In genomic region chr5:101801891-101802290, GRCm38 (mm10) we compare ENCODE assay signal across 28 mouse cellular contexts. TPM values are rescaled to one million over a fixed set of nuclear protein-coding genes. Genes with fewer than 3 reads are reported as not detected.
DNase-seq lines count a peak whose midpoint lies in the region; ATAC-seq and TF ChIP-seq lines count a peak whose summit lies in the region.
"Had no signal": no experiment of that assay in that cellular context is flagged by ENCODE, and none has a peak within 500 bp of the region (broad histone marks: within the 10 kb centered on the region; RNA-seq: fewer than 3 reads in every experiment).

No protein-coding gene starts in this region.

- 38% methylated on average over 2 of the region's 2 CpGs for WGBS in lung, embryonic 15.5 days
- 51% methylated on average over 2 of the region's 2 CpGs for WGBS in stomach, embryonic 16.5 days
- 49% methylated on average over 2 of the region's 2 CpGs for WGBS in stomach, postnatal 0 days
- 57% methylated on average over 2 of the region's 2 CpGs for WGBS in intestine, postnatal 0 days

- H3K4me3 ChIP-seq in lung, embryonic 15.5 days = no peak overlapping the region
- no peak overlapping the region for H3K4me3 ChIP-seq in stomach, embryonic 16.5 days (replicated peaks; ENCODE audit: low read length)
- no peak overlapping the region for H3K4me3 ChIP-seq in stomach, postnatal 0 days (ENCODE audit: low read depth, low read length)
- H3K4me3 ChIP-seq in intestine, postnatal 0 days (ENCODE audit: low read depth, low read length) = no peak overlapping the region
- H3K4me3 ChIP-seq: embryonic facial prominence, embryonic 10.5 days; embryonic facial prominence, embryonic 13.5 days; erythroblast, embryonic 14.5 days; forebrain, embryonic 12.5 days; forebrain, embryonic 15.5 days; heart, adult 2 months; hindbrain, embryonic 12.5 days; hindbrain, embryonic 15.5 days had no signal

- H3K4me2 ChIP-seq in lung, embryonic 15.5 days = no peak overlapping the region
- no peak overlapping the region for H3K4me2 ChIP-seq in stomach, embryonic 16.5 days (ENCODE audit: low read depth, low read length)
- no peak overlapping the region for H3K4me2 ChIP-seq in stomach, postnatal 0 days (replicated peaks; ENCODE audit: low read depth)
- no peak overlapping the region for H3K4me2 ChIP-seq in intestine, postnatal 0 days (replicated peaks; ENCODE audit: low read depth)
- H3K4me2 ChIP-seq: embryonic facial prominence, embryonic 13.5 days; forebrain, embryonic 12.5 days; forebrain, embryonic 15.5 days; heart, embryonic 11.5 days; hindbrain, embryonic 12.5 days; hindbrain, embryonic 15.5 days had no signal

- peaks cover 3% of the 10 kb centered on the region; the same call in 1 of the 2 replicates for H3K4me1 ChIP-seq in lung, embryonic 15.5 days
- no peaks in the 10 kb centered on the region for H3K4me1 ChIP-seq in stomach, embryonic 16.5 days (ENCODE audit: control insufficient read depth, insufficient read depth, low read length)
- no peaks in the 10 kb centered on the region for H3K4me1 ChIP-seq in stomach, postnatal 0 days (replicated peaks; ENCODE audit: control insufficient read depth, insufficient read depth)
- peaks cover 6% of the 10 kb centered on the region for H3K4me1 ChIP-seq in intestine, postnatal 0 days (replicated peaks; ENCODE audit: control insufficient read depth, insufficient read depth, low read length)
- H3K4me1 ChIP-seq: embryonic facial prominence, embryonic 10.5 days; embryonic facial prominence, embryonic 13.5 days; forebrain, embryonic 12.5 days; forebrain, embryonic 15.5 days; hindbrain, embryonic 12.5 days; hindbrain, embryonic 15.5 days had no signal

- no peaks in the 10 kb centered on the region for H3K27me3 ChIP-seq in lung, embryonic 15.5 days
- H3K27me3 ChIP-seq in stomach, embryonic 16.5 days (ENCODE audit: control insufficient read depth, insufficient read depth, low read length) = no peaks in the 10 kb centered on the region
- H3K27me3 ChIP-seq in stomach, postnatal 0 days (ENCODE audit: control insufficient read depth, insufficient read depth, low read length) = no peaks in the 10 kb centered on the region
- no peaks in the 10 kb centered on the region for H3K27me3 ChIP-seq in intestine, postnatal 0 days (replicated peaks; ENCODE audit: control insufficient read depth, insufficient read depth, low read length)
- H3K27me3 ChIP-seq: CH12.LX; embryonic facial prominence, embryonic 13.5 days; forebrain, embryonic 12.5 days; forebrain, embryonic 15.5 days; hindbrain, embryonic 12.5 days; hindbrain, embryonic 15.5 days; Patski had no signal

- peak; percentile 55; the same call in 1 of the 2 replicates for ATAC-seq in lung, embryonic 15.5 days (ENCODE audit: borderline replicate concordance, extremely low read depth, low FRiP score, low TSS enrichment)
- ATAC-seq in stomach, embryonic 16.5 days (ENCODE audit: insufficient read depth, low FRiP score) = no peak
- no peak for ATAC-seq in stomach, postnatal 0 days (ENCODE audit: low FRiP score, low TSS enrichment)
- ATAC-seq in intestine, postnatal 0 days = no peak
- ATAC-seq: forebrain, embryonic 15.5 days; Patski had no signal

- no peak for TF ChIP-seq EP300 in stomach, postnatal 0 days (optimal IDR thresholded peaks at IDR 0.05)

- H3K27ac ChIP-seq in lung, embryonic 15.5 days = peak overlapping the region; percentile 68
- peak overlapping the region; percentile 7; the same call in 1 of the 2 replicates for H3K27ac ChIP-seq in stomach, embryonic 16.5 days (ENCODE audit: low read length)
- H3K27ac ChIP-seq in stomach, postnatal 0 days (replicated peaks) = no peak overlapping the region
- H3K27ac ChIP-seq in intestine, postnatal 0 days (ENCODE audit: low read depth, low read length) = peak overlapping the region; percentile 77
- H3K27ac ChIP-seq: embryonic facial prominence, embryonic 10.5 days; embryonic facial prominence, embryonic 13.5 days; forebrain, embryonic 12.5 days; forebrain, embryonic 15.5 days; heart, adult 2 months; hindbrain, embryonic 12.5 days; hindbrain, embryonic 15.5 days had no signal

- no peak for TF ChIP-seq CTCF in stomach, postnatal 0 days (IDR thresholded peaks at IDR 0.05; ENCODE audit: low read depth)
- no peak for TF ChIP-seq CTCF in intestine, postnatal 0 days (IDR thresholded peaks at IDR 0.05; ENCODE audit: low read depth)

- no peaks in the 10 kb centered on the region for H3K9me3 ChIP-seq in lung, embryonic 15.5 days
- H3K9me3 ChIP-seq in stomach, embryonic 16.5 days (replicated peaks; ENCODE audit: control insufficient read depth, low read length) = no peaks in the 10 kb centered on the region
- no peaks in the 10 kb centered on the region for H3K9me3 ChIP-seq in stomach, postnatal 0 days (ENCODE audit: control insufficient read depth, low read length)
- no peaks in the 10 kb centered on the region for H3K9me3 ChIP-seq in intestine, postnatal 0 days (ENCODE audit: control insufficient read depth)
- H3K9me3 ChIP-seq: embryonic facial prominence, embryonic 10.5 days; embryonic facial prominence, embryonic 13.5 days; forebrain, embryonic 12.5 days; forebrain, embryonic 15.5 days; hindbrain, embryonic 12.5 days; hindbrain, embryonic 15.5 days had no signal

- no peak for DNase-seq in lung, adult 18-20 months
- DNase-seq in stomach, postnatal 0 days (ENCODE audit: low spot score) = no peak
- DNase-seq in cerebellum, adult 8-10 months = no peak
- no peak for DNase-seq in layer of hippocampus, adult 9-10 months (ENCODE audit: low spot score)
- DNase-seq: adrenal gland, adult 2 months; adrenal gland, postnatal 14 days; B cell, adult 2 months; cerebellum, adult 11 months; cerebellum, adult 2 months; cerebellum, postnatal 10 days; cerebellum, postnatal 36 days; embryo, embryonic 11 days; gastrocnemius, postnatal 36 days; heart, adult 2 months had no signal

- no peak overlapping the region for H3K9ac ChIP-seq in lung, embryonic 15.5 days
- H3K9ac ChIP-seq in stomach, embryonic 16.5 days (ENCODE audit: low read length) = no peak overlapping the region
- H3K9ac ChIP-seq in stomach, postnatal 0 days (ENCODE audit: low read length) = no peak overlapping the region
- peak overlapping the region; percentile 31; the same call in 1 of the 2 replicates for H3K9ac ChIP-seq in intestine, postnatal 0 days (ENCODE audit: low read depth, low read length)
- H3K9ac ChIP-seq: embryonic facial prominence, embryonic 13.5 days; forebrain, embryonic 12.5 days; forebrain, embryonic 15.5 days; hindbrain, embryonic 12.5 days; hindbrain, embryonic 15.5 days had no signal

- H3K36me3 ChIP-seq in lung, embryonic 15.5 days = no peaks in the 10 kb centered on the region
- no peaks in the 10 kb centered on the region for H3K36me3 ChIP-seq in stomach, embryonic 16.5 days (ENCODE audit: control insufficient read depth, insufficient read depth, low read length)
- H3K36me3 ChIP-seq in stomach, postnatal 0 days (ENCODE audit: control insufficient read depth, insufficient read depth, low read length) = no peaks in the 10 kb centered on the region
- peaks cover 9% of the 10 kb centered on the region; the same call in 1 of the 2 replicates for H3K36me3 ChIP-seq in intestine, postnatal 0 days (ENCODE audit: control insufficient read depth, insufficient read depth)
- H3K36me3 ChIP-seq: embryonic facial prominence, embryonic 10.5 days; embryonic facial prominence, embryonic 13.5 days; forebrain, embryonic 12.5 days; forebrain, embryonic 15.5 days; G1E; hindbrain, embryonic 12.5 days; hindbrain, embryonic 15.5 days had no signal

RNA-seq across cellular contexts. Expression of gene Cds1, which starts 37.0 kb away (rescaled TPM):
- polyA plus RNA-seq in lung, embryonic 15.5 days (2015; fragmentation: Nextera tagmentation; extraction: Ambion mirVana) = 4.1 and 7.4 TPM in 2 replicates
- polyA plus RNA-seq in stomach, embryonic 16.5 days (2015; fragmentation: Nextera tagmentation; extraction: Ambion mirVana) = 9.2 and 9.9 TPM in 2 replicates
- 18.0 and 18.5 TPM in 2 replicates for polyA plus RNA-seq in stomach, postnatal 0 days (2015; fragmentation: Nextera tagmentation; extraction: Ambion mirVana)
- 31.9 and 32.2 TPM in 2 replicates for polyA plus RNA-seq in intestine, postnatal 0 days (2015; fragmentation: Nextera tagmentation; extraction: Ambion mirVana)
- polyA plus RNA-seq: erythroblast, embryonic 14.5 days; G1E had no signal
